Mouse (Mus musculus): ENCODE data around the gene Pcgf2. TPM values are rescaled to one million over a fixed set of nuclear protein-coding genes. Genes with fewer than 3 reads are reported as not detected.
"Not testable (repeated sequence)": the region's sequence is repeated elsewhere in the genome, so short reads cannot be mapped to it uniquely, and the experiment has no call there.

The Pcgf2 gene
- total RNA-seq, 2 experiments from 2014 or later: 21.4 to 21.7 TPM

- DNase-seq; intact Hi-C loops (cut with DNase I): not testable (repeated sequence)
Measured at GRCm38 (mm10) chr11:97657967-97658366, 42.3 kb downstream of the Pcgf2 start.

- intact Hi-C loops (cut with DNase I): no loop called here
Measured at GRCm38 (mm10) chr11:97657184-97657945, 42.9 kb downstream of the Pcgf2 start.

GRCm38 (mm10) chr11:97656269-97656971 is 43.9 kb downstream of the Pcgf2 start:
- intact Hi-C loops (cut with DNase I): no loop called here
- no peak for DNase-seq

More at GRCm38 (mm10) chr11:97657184-97657945, 42.9 kb downstream of the Pcgf2 start:
- no peak for DNase-seq

DNA sequence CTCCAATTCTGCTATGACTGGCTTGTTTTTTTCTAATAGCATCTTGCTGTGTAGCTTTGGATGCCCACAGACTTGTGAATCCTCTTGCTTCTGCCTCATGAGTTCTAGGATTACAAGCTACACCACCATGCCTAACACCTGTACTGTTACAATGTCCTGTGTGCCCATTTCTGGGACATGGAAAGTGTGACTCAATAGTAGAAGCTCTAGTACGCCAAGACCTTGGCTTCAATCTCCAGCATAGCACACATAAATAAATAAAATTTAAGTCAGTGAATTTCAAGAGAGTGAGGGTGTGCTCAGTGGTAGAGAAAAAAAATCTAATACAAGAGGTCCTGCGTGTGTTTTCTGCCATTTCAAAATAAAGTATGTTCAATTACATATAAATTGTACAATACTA is 46.1 kb downstream of the Pcgf2 start:
- no peak for DNase-seq
- intact Hi-C loops (cut with DNase I): no loop called here

DNA sequence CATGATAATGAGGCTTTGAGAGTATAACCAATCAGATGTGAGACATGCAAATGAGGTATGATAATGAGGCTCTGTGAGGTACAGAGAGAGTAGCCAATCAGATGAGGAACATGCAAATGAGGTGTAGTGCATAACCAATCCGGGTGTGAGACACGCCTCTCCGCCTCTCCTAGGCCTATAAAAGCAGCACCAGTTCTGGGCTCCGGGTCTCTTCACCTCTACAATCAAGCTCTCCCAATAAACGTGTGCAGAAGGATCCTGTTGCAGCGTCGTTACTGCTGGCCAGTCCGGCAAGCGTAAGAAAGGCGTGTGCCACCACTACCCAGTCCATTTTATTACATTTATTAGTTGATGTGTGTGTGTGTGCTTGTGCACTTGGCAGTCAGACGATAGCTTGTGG is 46.9 kb downstream of the Pcgf2 start:
- intact Hi-C loops (cut with DNase I); DNase-seq: not testable (repeated sequence)

DNA sequence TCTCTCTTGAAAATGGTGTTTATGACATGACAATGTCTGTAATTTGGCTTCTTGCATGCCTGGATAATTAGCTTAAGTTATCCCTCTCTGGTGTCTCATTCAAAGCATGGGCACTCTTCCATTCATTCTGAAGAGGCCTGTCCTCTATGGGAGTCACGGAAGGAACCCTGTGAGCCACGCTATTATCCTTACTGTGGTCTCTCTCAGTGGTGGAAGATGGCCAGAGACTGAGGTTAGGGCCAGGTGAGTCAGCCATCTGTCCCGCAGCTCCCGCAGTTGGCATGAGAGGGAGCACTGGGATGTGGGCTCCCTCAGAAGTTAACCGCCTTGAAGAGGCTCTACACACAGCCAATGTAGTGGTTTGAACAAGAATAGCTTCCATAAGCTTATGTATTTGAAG is 50.0 kb downstream of the Pcgf2 start:
- intact Hi-C loops (cut with DNase I): no loop called here
- no peak for DNase-seq

DNA sequence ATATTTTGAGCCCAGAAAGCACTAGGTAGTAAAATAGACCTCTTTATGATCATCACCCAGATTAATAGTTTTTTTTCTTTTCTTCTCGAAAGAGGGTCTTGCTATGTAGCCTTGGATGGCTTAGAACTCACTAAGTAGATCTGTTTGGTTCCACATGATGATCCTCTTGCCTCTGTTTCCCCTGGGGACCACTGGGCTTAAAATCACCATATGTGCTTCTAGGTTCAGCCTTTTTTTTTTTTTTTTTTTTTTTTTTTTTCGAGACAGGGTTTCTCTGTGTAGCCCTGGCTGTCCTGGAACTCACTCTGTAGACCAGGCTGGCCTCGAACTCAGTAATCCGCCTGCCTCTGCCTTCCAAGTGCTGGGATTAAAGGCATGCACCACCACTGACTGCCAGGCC is 51.8 kb downstream of the Pcgf2 start:
- intact Hi-C loops (cut with DNase I); DNase-seq: not testable (repeated sequence)

DNA sequence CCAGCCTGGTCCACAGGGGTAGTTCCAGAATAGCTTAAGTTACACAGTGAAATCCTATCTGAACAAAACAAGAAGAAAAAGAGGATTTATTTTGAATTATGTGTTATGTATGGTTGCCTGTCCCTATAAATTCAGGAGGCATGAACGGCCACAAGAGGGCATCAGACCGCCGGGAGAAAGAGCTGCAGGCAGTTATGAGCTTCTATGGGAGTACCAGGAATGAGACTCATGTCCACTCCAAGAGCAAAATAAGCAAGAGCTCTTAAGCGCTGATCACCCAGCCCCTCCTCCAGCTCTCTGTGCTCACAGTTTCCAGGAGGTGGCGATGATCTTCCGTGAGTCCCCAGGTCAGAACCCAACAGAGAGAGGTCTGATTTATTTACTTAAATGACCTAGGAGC is 55.5 kb downstream of the Pcgf2 start:
- intact Hi-C loops (cut with DNase I): loop anchor here (1.0 kb wide), 1 partner anchor 45 kb away; no protein-coding TSS in a partner anchor
- DNase-seq: peak; percentile 75 to 84

- intact Hi-C loops (cut with DNase I): loop anchor here (1.0 kb wide), 1 partner anchor 47 kb away; no protein-coding TSS in a partner anchor
- no peak for DNase-seq
Measured at GRCm38 (mm10) chr11:97643380-97644055, 56.8 kb downstream of the Pcgf2 start.

DNA sequence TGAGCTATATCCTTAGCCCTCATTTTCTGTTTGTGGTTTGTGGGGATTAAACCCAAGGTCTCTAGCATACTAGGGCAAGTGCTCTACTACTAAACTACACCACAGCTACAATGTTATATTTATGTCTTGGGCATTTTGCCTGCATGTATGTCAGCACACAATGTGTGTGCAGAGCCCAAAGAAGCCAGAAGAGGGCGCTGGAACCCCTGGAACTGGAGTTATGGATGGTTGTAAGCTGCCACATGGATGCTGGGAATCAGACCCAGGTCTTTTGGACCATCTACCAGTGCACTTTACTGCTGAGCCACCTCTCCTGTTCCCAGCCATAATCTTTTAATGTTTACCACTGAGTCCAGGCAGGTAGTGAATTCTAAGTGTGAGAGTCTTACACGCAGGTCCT is 57.6 kb downstream of the Pcgf2 start:
- DNase-seq: no peak
- intact Hi-C loops (cut with DNase I): no loop called here

DNA sequence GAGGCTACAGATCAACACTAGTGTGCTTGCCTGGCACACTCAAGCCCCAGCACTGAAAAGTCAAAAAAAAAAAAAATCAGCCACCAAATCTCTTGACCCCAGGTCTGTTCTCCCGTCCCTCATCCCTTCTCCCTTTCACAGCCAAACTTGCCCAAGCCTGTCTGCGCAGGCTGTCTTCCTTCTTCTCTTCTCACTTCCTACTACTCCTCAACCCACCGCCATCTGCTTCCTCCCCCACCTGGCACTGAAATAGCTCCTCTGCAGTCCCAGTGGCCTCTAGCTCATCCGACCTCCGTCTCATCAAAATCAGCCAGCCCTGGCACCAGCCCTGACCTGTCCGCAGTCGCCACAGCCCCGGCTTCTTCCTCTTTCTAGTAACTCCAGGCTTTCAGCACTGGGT is 58.6 kb downstream of the Pcgf2 start:
- no peak for DNase-seq
- intact Hi-C loops (cut with DNase I): no loop called here

Small RNAs within 50 kb of the gene (microRNA-seq; reads per million reads assigned to microRNA genes)
- gene Gm24158 (0 reads per million in 2 experiments), gene Mir6927 (0.24 to 0.35 reads per million in 2 experiments), gene Mir8102 (0.24 to 0.35 reads per million in 2 experiments)

Other genes with a start within 250 kb of the Pcgf2 start
- gene 4933428G20Rik, start 200.2 kb downstream of the Pcgf2 start, total RNA-seq (2021): not detected
- gene Srcin1, start 124.3 kb downstream of the Pcgf2 start, total RNA-seq (2021): under 1 TPM; 0.19 to 0.20 TPM
- 1 to 10 TPM in 1 of 2 experiments, under 1 TPM in 1; 0.57 to 1.0 TPM for gene Epop, start 70.8 kb downstream of the Pcgf2 start, total RNA-seq (2021)
- gene Mllt6, start 37.1 kb downstream of the Pcgf2 start, total RNA-seq (2021): 10 to 100 TPM; 55.8 to 61.7 TPM
- gene Cisd3, start 14.7 kb downstream of the Pcgf2 start, total RNA-seq (2021): 100 to 1,000 TPM; 120 TPM
- gene Psmb3, start 2.9 kb upstream of the Pcgf2 start, total RNA-seq (2021): 100 to 1,000 TPM; 184 to 186 TPM
- gene Pip4k2b, start 44.2 kb upstream of the Pcgf2 start, total RNA-seq (2021): 10 to 100 TPM; 19.4 to 26.7 TPM
- gene Cwc25, start 66.1 kb upstream of the Pcgf2 start, total RNA-seq (2021): 10 to 100 TPM; 10.8 to 11.8 TPM
- not detected for gene 1700001P01Rik, start 75.4 kb upstream of the Pcgf2 start, total RNA-seq (2021)
- 100 to 1,000 TPM; 677 to 703 TPM for gene Rpl23, start 81.9 kb upstream of the Pcgf2 start, total RNA-seq (2021)
- gene Lasp1, start 98.5 kb upstream of the Pcgf2 start, total RNA-seq (2021): 10 to 100 TPM; 74.9 to 76.4 TPM
- gene B230217C12Rik, start 140.3 kb upstream of the Pcgf2 start, total RNA-seq (2021): 1 to 10 TPM in 1 of 2 experiments, under 1 TPM in 1; 0.84 to 1.0 TPM
- under 1 TPM; 0.55 to 0.69 TPM for gene Fbxo47, start 183.7 kb upstream of the Pcgf2 start, total RNA-seq (2021)

All from heart, postnatal 10 days (tissue).